Mouse (Mus musculus) lung, adult 2 months (tissue): ENCODE results near the gene Ptprt.

Source experiments
- CTCF ChIP-seq: fragments of 200-500 bp; IDR thresholded peaks from 2 replicates; pipeline ENCODE4 v1.5.1; 2011; ENCODE audit warnings: mild to moderate bottlenecking, low read length, control low read depth; ENCODE audit not compliant: insufficient read depth
- POLR2A ChIP-seq: fragments of 200-500 bp; IDR thresholded peaks from 2 replicates; pipeline ENCODE4 v1.6.1; 2011; ENCODE audit warnings: low read depth, mild to moderate bottlenecking, control low read depth, low read length, borderline replicate concordance; ENCODE audit errors: extremely low read depth

- TF ChIP-seq CTCF (no peak), POLR2A (no peak)
Measured at GRCm38 (mm10) chr2:162118041-162118440, 542.9 kb downstream of the Ptprt start.
